Mouse (Mus musculus) layer of hippocampus, adult 9-11 months (tissue): ENCODE results near the gene Bdkrb2.
A peak's percentile ranks its signal among the peaks of the same experiment; 100 is the strongest.

Experiments used
- DNase-seq: peaks from one replicate; pipeline ENCODE4 v3.0.0; 2022

The Bdkrb2 gene

GRCm38 (mm10) chr12:105562936-105563680 lies at the start of gene Bdkrb2:
Gene Bdkrb2, plus strand, starts transcription at chr12:105563226.
- DNase-seq, result no peak

DNA sequence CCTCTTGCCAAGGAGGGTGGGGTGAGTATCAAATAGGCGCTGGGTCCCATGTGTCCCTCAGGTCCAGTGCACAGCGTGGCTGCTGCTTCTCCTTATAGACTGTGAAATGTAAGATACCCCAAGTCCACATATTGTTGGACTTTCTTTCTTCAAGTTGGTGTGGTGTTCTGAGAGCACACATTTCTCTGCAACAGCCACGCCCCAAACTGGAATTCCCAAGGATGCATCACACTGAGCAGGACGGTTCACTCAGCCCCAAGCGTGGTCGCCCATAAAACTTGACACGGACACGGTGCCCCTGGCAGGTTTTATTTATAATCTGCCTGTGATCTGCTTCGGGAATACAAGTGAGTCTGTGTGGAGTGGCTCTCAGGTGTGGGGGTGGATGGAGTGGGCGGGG lies 48.9 kb upstream of the Bdkrb2 start:
- no peak for DNase-seq

GRCm38 (mm10) chr12:105517026-105517675 lies 45.9 kb upstream of the Bdkrb2 start:
- DNase-seq, result no peak

DNA sequence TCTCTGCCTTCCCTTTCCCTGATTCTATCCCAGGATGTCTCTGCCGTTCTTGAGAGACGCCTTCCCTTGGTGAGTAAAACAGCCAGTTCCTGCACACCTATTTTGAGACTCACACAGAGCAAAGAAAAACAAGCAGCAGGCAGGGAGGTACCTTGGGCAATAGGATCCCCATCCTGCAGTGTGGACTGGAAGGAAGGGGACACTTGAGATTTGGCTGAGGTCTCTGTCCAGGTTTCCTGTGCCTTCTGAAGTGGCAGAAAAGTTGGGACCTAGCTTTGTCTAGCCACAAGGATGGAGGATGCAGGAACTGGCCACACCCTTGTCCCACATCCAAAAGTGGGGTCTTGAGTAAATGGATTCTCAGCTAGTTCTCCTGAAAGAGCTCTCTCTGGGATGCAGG lies 43.2 kb upstream of the Bdkrb2 start:
- DNase-seq, result no peak

DNA sequence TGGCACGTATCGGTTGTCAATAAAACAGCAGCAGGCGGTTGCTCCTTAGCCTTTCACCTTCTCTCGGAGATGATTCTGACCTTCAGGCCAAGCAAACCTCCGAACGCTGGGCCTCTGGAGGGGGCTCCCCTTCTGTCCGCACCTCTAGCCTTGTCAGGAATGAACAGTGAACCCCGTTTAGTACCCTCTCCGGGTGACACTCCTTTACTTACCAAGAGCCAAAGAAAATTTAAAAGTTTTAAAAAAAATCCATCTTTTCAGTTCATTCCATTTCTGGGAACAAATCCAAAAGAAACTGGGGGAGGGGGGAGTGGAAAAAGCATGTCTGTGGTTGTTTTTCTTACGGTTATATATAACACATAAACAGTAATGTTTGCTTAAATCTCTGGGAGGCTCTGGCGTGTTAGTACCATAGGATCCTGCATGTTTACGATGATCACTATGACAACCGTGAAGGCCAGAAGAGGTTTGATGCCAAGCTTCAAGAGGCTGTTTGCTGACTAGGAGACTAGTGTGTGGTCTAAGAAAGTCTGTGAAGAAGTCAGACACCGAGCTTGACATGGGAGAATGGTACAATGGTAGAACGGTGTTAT lies 41.8 kb upstream of the Bdkrb2 start:
- no peak for DNase-seq

DNA sequence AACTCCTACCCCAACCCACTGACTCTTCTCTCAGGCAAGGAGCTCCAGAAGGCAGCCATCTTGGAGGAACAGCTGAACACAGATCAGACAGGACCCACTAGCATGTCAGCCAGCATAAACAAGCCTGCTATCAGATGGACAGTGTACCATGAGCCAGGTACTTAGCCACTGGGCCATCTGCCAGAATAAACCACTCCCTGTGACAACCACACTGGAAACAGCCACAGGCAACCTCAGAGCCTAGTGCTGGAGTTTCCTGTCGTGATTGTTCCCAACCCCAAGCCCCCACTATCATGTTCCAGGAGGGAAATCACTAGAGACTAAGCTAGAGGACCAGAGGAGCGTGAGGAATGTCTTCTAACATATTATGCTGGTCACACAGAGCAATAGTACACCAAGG lies 39.3 kb upstream of the Bdkrb2 start:
- DNase-seq, result no peak

GRCm38 (mm10) chr12:105526186-105526585 lies 36.8 kb upstream of the Bdkrb2 start:
- no peak for DNase-seq

- peak; percentile 86 for DNase-seq
Measured at GRCm38 (mm10) chr12:105526829-105527228, 36.2 kb upstream of the Bdkrb2 start.

DNA sequence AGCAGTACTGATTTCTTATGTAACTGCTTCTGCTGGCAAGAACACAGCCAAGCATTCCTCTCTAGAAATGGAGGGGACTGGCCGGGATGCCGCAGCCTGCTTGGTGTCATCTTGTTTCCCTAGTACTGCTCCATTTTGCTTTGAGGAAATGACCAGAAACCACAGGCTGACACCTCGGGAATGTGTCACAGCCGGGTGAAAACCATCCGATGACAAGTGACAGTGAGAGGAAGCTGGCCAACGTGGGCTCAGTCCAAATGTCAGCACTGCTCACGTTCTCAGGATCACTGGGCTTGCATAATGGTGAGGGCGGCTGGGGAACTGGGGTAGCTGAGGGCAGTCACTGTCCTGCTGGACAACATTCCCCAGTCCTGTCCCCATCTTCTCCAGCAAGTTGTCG lies 33.5 kb upstream of the Bdkrb2 start:
- DNase-seq, result no peak

DNA sequence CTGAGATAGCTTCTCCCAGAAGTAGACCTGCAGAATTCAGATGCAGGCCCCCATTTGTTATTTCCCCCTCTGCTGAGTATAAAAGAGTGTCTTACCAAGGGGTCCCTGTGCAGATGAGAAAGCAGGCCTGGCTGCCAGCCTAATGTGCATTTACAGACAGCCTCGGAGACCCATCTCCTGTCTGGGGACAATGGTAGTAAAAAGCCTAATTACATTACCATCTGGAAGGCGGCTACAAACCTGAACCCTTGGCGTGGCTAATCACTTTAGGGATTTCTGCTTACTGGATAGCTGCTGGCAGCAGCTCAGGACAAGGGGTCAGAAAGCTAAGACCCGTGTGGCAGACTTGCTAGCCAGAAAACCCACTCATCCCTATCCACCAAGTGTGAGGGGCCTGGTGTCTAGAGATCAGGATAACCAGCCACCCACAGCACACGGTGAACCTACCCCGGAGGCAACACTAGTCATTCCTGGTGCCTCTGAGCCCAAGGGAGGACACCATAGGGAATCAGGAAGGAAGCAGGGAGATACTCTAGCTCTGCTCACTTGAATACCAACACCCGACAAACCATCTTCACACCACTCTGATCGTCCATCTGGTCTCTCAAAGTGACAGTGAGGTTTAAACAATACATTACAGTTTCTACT lies 31.2 kb upstream of the Bdkrb2 start:
- DNase-seq, result no peak

GRCm38 (mm10) chr12:105534842-105535241 lies 28.2 kb upstream of the Bdkrb2 start:
- DNase-seq, result no peak

DNA sequence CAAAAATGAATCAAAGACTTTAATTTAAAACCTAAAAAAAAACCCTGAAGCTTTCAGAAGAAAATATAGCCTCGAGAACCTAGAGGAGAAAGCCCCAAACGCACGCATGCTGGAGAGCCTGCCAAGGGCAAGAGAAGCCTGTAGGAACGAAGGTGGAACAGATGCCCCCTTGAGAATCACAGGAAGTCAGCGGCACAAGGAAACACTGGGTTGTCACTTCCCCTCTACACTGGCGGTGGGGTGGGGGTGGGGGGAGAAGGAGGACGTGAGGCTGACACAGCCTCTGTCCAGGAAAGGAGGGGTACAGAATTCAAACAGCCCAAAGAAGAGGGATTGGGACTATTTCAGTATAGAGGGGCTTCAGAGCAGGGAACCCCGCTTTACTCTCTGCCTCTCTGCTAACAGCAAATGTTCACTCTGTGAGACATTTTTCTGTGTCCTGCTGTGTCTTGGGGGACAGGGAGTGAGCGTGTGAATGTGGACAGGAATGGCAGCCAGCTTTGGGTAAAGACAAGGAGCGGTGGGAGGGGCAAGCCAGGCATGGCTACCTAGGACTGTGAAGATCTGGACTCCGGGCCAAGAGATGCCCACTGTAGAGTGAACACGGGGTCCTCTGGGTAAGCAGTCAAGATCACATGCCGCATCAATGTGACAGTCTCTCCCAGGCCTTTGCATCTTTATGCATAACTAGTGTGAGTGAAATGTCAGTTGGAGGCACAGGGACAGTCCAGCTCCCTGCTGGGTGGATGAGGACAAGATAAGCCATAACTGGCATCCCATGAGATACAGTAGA lies 26.9 kb upstream of the Bdkrb2 start:
- no peak for DNase-seq

- DNase-seq, result no peak
Measured at GRCm38 (mm10) chr12:105537162-105537561, 25.9 kb upstream of the Bdkrb2 start.

DNA sequence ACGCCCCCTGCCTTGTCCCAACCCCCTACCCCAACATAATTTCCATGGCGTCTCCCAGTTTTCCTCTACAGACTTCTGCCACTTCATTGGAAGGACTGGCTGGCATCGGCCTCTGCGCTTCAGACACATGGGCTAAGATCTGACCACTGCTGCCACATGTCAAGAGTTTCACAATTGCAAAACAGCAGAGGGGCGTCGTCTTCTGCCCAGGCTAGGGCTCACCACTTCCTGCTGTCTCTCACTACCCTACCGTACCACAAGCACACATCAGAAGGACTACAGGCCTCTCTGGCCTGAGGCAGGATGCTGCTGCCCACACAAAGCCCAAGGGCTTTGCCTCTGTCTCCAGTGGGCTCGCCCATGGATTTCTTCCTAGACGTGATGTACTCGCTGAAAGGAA lies 23.4 kb upstream of the Bdkrb2 start:
- DNase-seq, result no peak

DNA sequence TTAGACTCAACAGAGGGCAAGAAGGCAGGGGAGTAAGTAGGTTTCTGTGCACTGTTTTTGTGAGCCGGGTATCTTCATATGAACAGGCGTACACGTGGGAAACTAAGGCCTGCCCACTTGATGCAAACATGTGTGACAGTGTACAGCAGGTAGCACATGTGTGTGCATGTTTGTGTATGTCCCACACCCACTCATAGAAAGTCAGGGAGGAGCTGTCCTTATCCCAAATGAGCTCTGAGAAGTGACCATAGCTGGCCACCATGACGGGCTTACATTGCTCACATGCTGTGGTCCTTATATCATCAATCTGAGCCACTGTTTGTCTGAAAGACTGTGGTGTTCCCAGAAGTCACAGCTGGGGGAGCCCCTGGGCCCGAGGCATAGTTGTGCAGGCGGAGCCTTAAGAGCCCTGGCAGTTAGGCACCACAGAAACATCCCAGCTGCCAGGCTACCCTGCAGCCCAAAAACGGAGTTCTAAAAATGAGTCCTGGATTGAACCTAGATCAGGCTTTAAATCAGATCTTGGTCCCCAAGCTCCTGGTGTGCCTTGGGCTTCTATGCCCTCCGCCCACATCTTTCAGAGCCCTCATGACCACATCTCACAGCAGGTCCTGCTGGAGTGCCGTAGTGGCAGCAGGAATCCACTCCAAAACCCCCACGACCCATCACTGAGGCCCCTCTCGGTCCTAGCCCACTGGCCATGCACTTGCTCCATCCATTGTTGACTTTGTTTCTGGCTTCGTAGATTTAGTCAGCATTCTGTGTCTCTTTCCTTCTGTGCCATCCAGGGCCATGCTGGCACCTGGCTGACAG lies 21.2 kb upstream of the Bdkrb2 start:
- no peak for DNase-seq

GRCm38 (mm10) chr12:105542513-105542912 lies 20.5 kb upstream of the Bdkrb2 start:
- no peak for DNase-seq

GRCm38 (mm10) chr12:105543176-105543575 lies 19.9 kb upstream of the Bdkrb2 start:
- DNase-seq, result no peak

DNA sequence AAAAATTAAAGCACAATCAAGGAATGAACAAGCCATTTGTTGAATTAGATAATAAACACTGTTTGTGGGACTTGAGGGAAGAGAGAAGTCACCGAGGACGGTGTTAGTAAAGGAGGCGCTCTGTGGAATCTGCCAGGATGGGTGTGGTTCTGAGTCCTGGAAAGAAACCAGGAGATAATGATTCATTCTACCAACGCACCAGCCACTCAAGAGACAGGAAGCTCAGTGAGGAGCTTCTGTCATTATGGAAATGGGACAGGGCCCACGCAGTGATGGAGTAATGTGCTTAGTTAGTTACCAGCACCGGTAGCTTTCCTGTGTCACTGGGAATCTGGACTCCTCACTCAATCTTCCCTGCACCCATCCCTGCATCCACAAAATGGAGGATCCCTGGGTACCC lies 19.3 kb upstream of the Bdkrb2 start:
- peak; percentile 77 for DNase-seq

DNA sequence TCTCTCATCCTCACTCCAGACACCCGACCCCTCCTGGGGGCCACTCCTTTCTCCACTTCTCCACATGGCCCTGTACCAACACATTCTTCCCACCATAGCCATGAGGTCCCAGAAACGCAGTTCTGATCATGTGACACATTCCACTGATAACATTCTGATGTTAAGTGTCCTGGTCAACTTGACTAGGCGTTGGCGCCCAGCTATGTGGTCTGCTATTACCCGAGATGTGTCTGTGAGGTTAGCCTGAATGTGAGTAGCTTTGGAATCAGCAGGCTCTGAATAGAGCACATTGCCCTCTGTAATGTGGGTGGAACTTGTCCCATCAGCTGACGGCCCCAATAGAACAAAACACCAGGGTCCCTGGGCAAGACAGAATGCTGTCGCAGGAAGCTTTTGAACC lies 18.2 kb upstream of the Bdkrb2 start:
- DNase-seq, result no peak

DNA sequence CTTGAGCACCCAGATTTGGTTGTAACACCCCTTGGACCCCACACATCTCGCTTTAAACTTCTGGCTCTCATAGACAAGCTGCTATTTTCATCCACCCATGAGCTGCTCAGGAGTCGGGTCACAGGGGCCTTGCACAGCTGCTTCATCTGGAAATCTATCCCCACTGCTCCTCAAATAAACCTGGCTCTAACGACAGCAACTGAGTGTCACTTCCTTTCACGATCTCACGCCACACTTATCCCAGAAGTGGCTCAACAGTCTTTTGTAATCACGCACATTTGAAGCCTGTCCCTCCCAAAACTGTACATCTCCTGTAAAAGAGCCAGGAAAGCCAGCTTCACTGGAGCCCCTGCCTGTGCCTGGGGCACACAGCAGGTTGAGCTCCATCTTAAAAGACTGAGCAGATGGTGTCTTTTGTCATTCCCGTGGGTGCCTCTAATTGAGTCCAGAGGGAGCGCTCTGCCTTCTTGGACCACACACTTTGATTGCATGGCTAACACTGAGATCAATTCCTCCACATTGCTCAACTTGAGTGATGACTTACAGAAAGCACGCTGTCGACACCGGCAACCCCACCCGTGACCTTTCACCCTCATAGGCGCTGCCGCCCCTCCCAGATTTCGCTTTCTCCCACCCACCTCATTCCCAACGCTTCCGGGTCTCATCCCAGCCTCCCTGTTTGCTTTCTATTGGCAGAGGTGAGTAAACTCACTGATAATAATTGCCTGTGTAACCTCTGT lies 17.2 kb upstream of the Bdkrb2 start:
- no peak for DNase-seq

GRCm38 (mm10) chr12:105546538-105546937 lies 16.5 kb upstream of the Bdkrb2 start:
- no peak for DNase-seq
